Mouse (Mus musculus): Measurements from ENCODE around the gene Usf1. TPM values are rescaled to one million over a fixed set of nuclear protein-coding genes. Genes with fewer than 3 reads are reported as not detected.

Gene Usf1
- polyA plus RNA-seq, 1 experiment from 2014 or later, result 205 TPM

- peaks cover 6% of the 10 kb centered on the region; the same call in 1 of the 2 replicates for H3K4me1 ChIP-seq
- no peaks in the 10 kb centered on the region for H3K27me3 ChIP-seq (replicated peaks)
- no peak overlapping the region for H3K4me3 ChIP-seq
- H3K36me3 ChIP-seq (replicated peaks), result no peaks in the 10 kb centered on the region
- no peaks in the 10 kb centered on the region for H3K9me3 ChIP-seq
- ATAC-seq (replicated peaks), result no peak
- no peak overlapping the region for H3K4me2 ChIP-seq
- no peak overlapping the region for H3K9ac ChIP-seq
- no peak overlapping the region for H3K27ac ChIP-seq
- 92% methylated on average over 22 of the region's 22 CpGs for WGBS
Measured at GRCm38 (mm10) chr1:171460551-171461503, 49.7 kb downstream of the Usf1 start.

- Histone ChIP-seq H3K27ac (no peak overlapping the region), H3K9ac (no peak overlapping the region), H3K36me3 (replicated peaks) (no peaks in the 10 kb centered on the region), H3K4me2 (no peak overlapping the region), H3K4me1 (peaks cover 6% of the 10 kb centered on the region; the same call in 1 of the 2 replicates), H3K9me3 (no peaks in the 10 kb centered on the region), H3K4me3 (no peak overlapping the region), H3K27me3 (replicated peaks) (no peaks in the 10 kb centered on the region)
- no peak for ATAC-seq (replicated peaks)
- 90% methylated on average over 3 of the region's 3 CpGs for WGBS
Measured at GRCm38 (mm10) chr1:171463133-171463532, 52.0 kb downstream of the Usf1 start.

GRCm38 (mm10) chr1:171465749-171466412 lies 54.8 kb downstream of the Usf1 start:
- Histone ChIP-seq H3K9me3 (no peaks in the 10 kb centered on the region), H3K36me3 (replicated peaks) (no peaks in the 10 kb centered on the region), H3K4me2 (no peak overlapping the region), H3K27me3 (replicated peaks) (no peaks in the 10 kb centered on the region), H3K4me3 (no peak overlapping the region), H3K9ac (no peak overlapping the region), H3K27ac (no peak overlapping the region), H3K4me1 (no peaks in the 10 kb centered on the region)
- WGBS, result 90% methylated on average over 5 of the region's 5 CpGs
- no peak for ATAC-seq (replicated peaks)

- Histone ChIP-seq H3K4me2 (no peak overlapping the region), H3K27ac (no peak overlapping the region), H3K36me3 (replicated peaks) (no peaks in the 10 kb centered on the region), H3K9me3 (no peaks in the 10 kb centered on the region), H3K27me3 (replicated peaks) (no peaks in the 10 kb centered on the region), H3K4me1 (no peaks in the 10 kb centered on the region), H3K9ac (no peak overlapping the region), H3K4me3 (no peak overlapping the region)
- no peak for ATAC-seq (replicated peaks)
- 80% methylated on average over 4 of the region's 4 CpGs for WGBS
Measured at GRCm38 (mm10) chr1:171466565-171466964, 55.5 kb downstream of the Usf1 start.

Other genes with a start within 250 kb of the Usf1 start
- 17.9 and 19.4 TPM in 2 replicates for gene Pcp4l1, start 215.0 kb upstream of the Usf1 start, polyA plus RNA-seq (2015; fragmentation: Nextera tagmentation; extraction: Ambion mirVana)
- gene Nr1i3, start 197.3 kb upstream of the Usf1 start, polyA plus RNA-seq (2015; fragmentation: Nextera tagmentation; extraction: Ambion mirVana), result 0.23 and 0.34 TPM in 2 replicates
- 48.1 and 56.5 TPM in 2 replicates for gene Tomm40l, start 188.8 kb upstream of the Usf1 start, polyA plus RNA-seq (2015; fragmentation: Nextera tagmentation; extraction: Ambion mirVana)
- 3.4 and 11.6 TPM in 2 replicates for gene Apoa2, start 186.3 kb upstream of the Usf1 start, polyA plus RNA-seq (2015; fragmentation: Nextera tagmentation; extraction: Ambion mirVana)
- 27.3 and 33.2 TPM in 2 replicates for gene Fcer1g, start 176.9 kb upstream of the Usf1 start, polyA plus RNA-seq (2015; fragmentation: Nextera tagmentation; extraction: Ambion mirVana)
- gene Adamts4, start 160.9 kb upstream of the Usf1 start, polyA plus RNA-seq (2015; fragmentation: Nextera tagmentation; extraction: Ambion mirVana), result 7.0 and 7.1 TPM in 2 replicates
- gene Ndufs2, start 159.9 kb upstream of the Usf1 start, polyA plus RNA-seq (2015; fragmentation: Nextera tagmentation; extraction: Ambion mirVana), result 229 and 238 TPM in 2 replicates
- 112 and 116 TPM in 2 replicates for gene B4galt3, start 141.0 kb upstream of the Usf1 start, polyA plus RNA-seq (2015; fragmentation: Nextera tagmentation; extraction: Ambion mirVana)
- 48.7 and 56.2 TPM in 2 replicates for gene Ppox, start 130.1 kb upstream of the Usf1 start, polyA plus RNA-seq (2015; fragmentation: Nextera tagmentation; extraction: Ambion mirVana)
- gene Usp21, start 123.3 kb upstream of the Usf1 start, polyA plus RNA-seq (2015; fragmentation: Nextera tagmentation; extraction: Ambion mirVana), result 119 and 122 TPM in 2 replicates
- 99.7 and 102 TPM in 2 replicates for gene Ufc1, start 116.3 kb upstream of the Usf1 start, polyA plus RNA-seq (2015; fragmentation: Nextera tagmentation; extraction: Ambion mirVana)
- 52.9 and 53.5 TPM in 2 replicates for gene Dedd, start 82.2 kb upstream of the Usf1 start, polyA plus RNA-seq (2015; fragmentation: Nextera tagmentation; extraction: Ambion mirVana)
- gene Nit1, start 65.7 kb upstream of the Usf1 start, polyA plus RNA-seq (2015; fragmentation: Nextera tagmentation; extraction: Ambion mirVana), result 52.2 and 54.2 TPM in 2 replicates
- 146 and 150 TPM in 2 replicates for gene Pfdn2, start 65.6 kb upstream of the Usf1 start, polyA plus RNA-seq (2015; fragmentation: Nextera tagmentation; extraction: Ambion mirVana)
- 3.3 and 4.5 TPM in 2 replicates for gene Klhdc9, start 50.5 kb upstream of the Usf1 start, polyA plus RNA-seq (2015; fragmentation: Nextera tagmentation; extraction: Ambion mirVana)
- 3.1 and 3.6 TPM in 2 replicates for gene Nectin4, start 41.2 kb upstream of the Usf1 start, polyA plus RNA-seq (2015; fragmentation: Nextera tagmentation; extraction: Ambion mirVana)
- 0.66 and 0.87 TPM in 2 replicates for gene Arhgap30, start 22.4 kb upstream of the Usf1 start, polyA plus RNA-seq (2015; fragmentation: Nextera tagmentation; extraction: Ambion mirVana)
- 8.4 and 8.8 TPM in 2 replicates for gene Tstd1, start 7.6 kb downstream of the Usf1 start, polyA plus RNA-seq (2015; fragmentation: Nextera tagmentation; extraction: Ambion mirVana)
- 9.4 and 11.8 TPM in 2 replicates for gene F11r, start 26.2 kb downstream of the Usf1 start, polyA plus RNA-seq (2015; fragmentation: Nextera tagmentation; extraction: Ambion mirVana)
- 33.1 and 34.3 TPM in 2 replicates for gene Alyref2, start 92.2 kb downstream of the Usf1 start, polyA plus RNA-seq (2015; fragmentation: Nextera tagmentation; extraction: Ambion mirVana)
- not detected in 2 replicates for gene Itln1, start 124.0 kb downstream of the Usf1 start, polyA plus RNA-seq (2015; fragmentation: Nextera tagmentation; extraction: Ambion mirVana)
- gene Cd244a, start 147.9 kb downstream of the Usf1 start, polyA plus RNA-seq (2015; fragmentation: Nextera tagmentation; extraction: Ambion mirVana), result not detected in 2 replicates
- gene Ly9, start 196.1 kb downstream of the Usf1 start, polyA plus RNA-seq (2015; fragmentation: Nextera tagmentation; extraction: Ambion mirVana), result 0.06 and 0.14 TPM in 2 replicates
- not detected in 2 replicates for gene Slamf7, start 241.7 kb downstream of the Usf1 start, polyA plus RNA-seq (2015; fragmentation: Nextera tagmentation; extraction: Ambion mirVana)

Data from midbrain, embryonic 15.5 days (tissue).